Mouse (Mus musculus) embryonic facial prominence, embryonic 13.5 days (tissue): ENCODE results near the gene Gm4707. TPM values are rescaled to one million over a fixed set of nuclear protein-coding genes. Genes with fewer than 3 reads are reported as not detected.
"Not testable (repeated sequence)": the region's sequence is repeated elsewhere in the genome, so short reads cannot be mapped to it uniquely, and the experiment has no call there.

ENCODE experiments used
- ATAC-seq: fragments of 200-750 bp; cut with Nextera tagmentation; 2 replicates; pipeline ENCODE4 v1.8.0; 2017; ENCODE audit warnings: low read depth; ENCODE audit not compliant: insufficient number of reproducible peaks, insufficient read depth, low FRiP score, low TSS enrichment
- H3K27ac ChIP-seq: fragments of 300-500 bp; sonication (generic); 2 replicates; pipeline ENCODE4 v1.5.1; 2015; ENCODE audit warnings: moderate library complexity, mild to moderate bottlenecking, inconsistent platforms
- H3K27me3 ChIP-seq: fragments of 300-500 bp; sonication (generic); 2 replicates; pipeline ENCODE4 v1.6.1; 2015; ENCODE audit warnings: mild to moderate bottlenecking, inconsistent platforms
- H3K36me3 ChIP-seq: fragments of 300-500 bp; sonication (generic); 2 replicates; pipeline ENCODE4 v1.6.1; 2015; ENCODE audit warnings: mild to moderate bottlenecking, inconsistent platforms
- H3K4me1 ChIP-seq: fragments of 300-500 bp; sonication (generic); 2 replicates; pipeline ENCODE4 v1.6.1; 2015; ENCODE audit warnings: inconsistent platforms
- H3K4me2 ChIP-seq: fragments of 300-500 bp; sonication (generic); 2 replicates; pipeline ENCODE4 v1.6.1; 2015; ENCODE audit warnings: moderate library complexity, mild to moderate bottlenecking, inconsistent platforms
- H3K4me3 ChIP-seq: fragments of 300-500 bp; sonication (generic); 2 replicates; pipeline ENCODE4 v1.5.1; 2015; ENCODE audit warnings: mild to moderate bottlenecking, inconsistent platforms
- H3K9ac ChIP-seq: fragments of 300-500 bp; sonication (generic); 2 replicates; pipeline ENCODE4 v1.6.1; 2015; ENCODE audit warnings: mild to moderate bottlenecking, inconsistent platforms
- H3K9me3 ChIP-seq: fragments of 300-500 bp; sonication (generic); 2 replicates; pipeline ENCODE4 v1.6.1; 2016; ENCODE audit warnings: inconsistent platforms
- WGBS: fragments of 180-500 bp; shearing (Covaris S2); methylation state at CpG from one replicate; pipeline ENCODE4 v1.1.7; 2015; ENCODE audit warnings: mixed read lengths; 5-methylcytosine and 5-hydroxymethylcytosine counted together
- polyA plus RNA-seq: library from polyadenylated mRNA; unstranded; fragments of >200 nt; fragmentation: Nextera tagmentation; extraction: Ambion mirVana; gene quantifications from 2 replicates; pipeline ENCODE4 v1.2.1, GENCODE M21; 2015

Gm4707 gene
- polyA plus RNA-seq, 1 experiment from 2014 or later, result 5.0 TPM

DNA sequence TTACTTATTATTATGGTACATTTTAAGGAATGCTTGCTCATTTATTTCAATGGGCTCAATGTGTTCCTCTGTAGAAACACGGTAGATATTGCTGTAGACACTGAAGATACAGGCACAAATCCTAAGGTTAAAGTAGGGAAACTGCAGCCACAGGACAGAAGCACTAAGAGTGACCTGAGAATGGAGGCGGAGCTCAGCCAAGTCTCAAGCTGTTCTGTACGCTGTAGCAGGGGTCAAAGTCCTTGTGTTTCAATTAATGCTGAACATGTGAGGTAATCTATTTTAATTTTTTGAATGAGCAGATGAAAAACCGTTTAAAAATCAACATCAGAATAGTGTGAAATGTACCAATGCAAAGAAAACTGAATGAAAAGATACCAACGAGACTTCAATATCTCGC is 16.4 kb downstream of the Gm4707 start:
- Histone ChIP-seq H3K36me3 (peaks cover 43% of the 10 kb centered on the region), H3K4me1 (no peaks in the 10 kb centered on the region), H3K9ac (no peak overlapping the region), H3K27me3 (no peaks in the 10 kb centered on the region), H3K9me3 (no peaks in the 10 kb centered on the region), H3K4me2 (no peak overlapping the region), H3K4me3 (no peak overlapping the region), H3K27ac (no peak overlapping the region)
- WGBS, result 90% methylated on average over 6 of the region's 6 CpGs
- ATAC-seq, result no peak

- not testable (repeated sequence) for H3K4me2 ChIP-seq, H3K27me3 ChIP-seq, H3K4me3 ChIP-seq, H3K27ac ChIP-seq, H3K4me1 ChIP-seq, ATAC-seq, H3K9ac ChIP-seq
- 98% methylated on average over 2 of the region's 2 CpGs for WGBS
- H3K9me3 ChIP-seq, result peaks cover 14% of the 10 kb centered on the region
- H3K36me3 ChIP-seq, result peaks cover 56% of the 10 kb centered on the region
Observed at GRCm38 (mm10) chr17:71422502-71422901, 37.2 kb downstream of the Gm4707 start.

GRCm38 (mm10) chr17:71419448-71419847 is 40.3 kb downstream of the Gm4707 start:
- H3K4me1 ChIP-seq, H3K4me2 ChIP-seq, H3K27me3 ChIP-seq, ATAC-seq, H3K4me3 ChIP-seq, H3K27ac ChIP-seq, H3K9ac ChIP-seq: not testable (repeated sequence)
- whole genome bisulfite sequencing, result 91% methylated on average over 5 of the region's 5 CpGs
- Histone ChIP-seq H3K36me3 (peaks cover 62% of the 10 kb centered on the region), H3K9me3 (peaks cover 14% of the 10 kb centered on the region)

DNA sequence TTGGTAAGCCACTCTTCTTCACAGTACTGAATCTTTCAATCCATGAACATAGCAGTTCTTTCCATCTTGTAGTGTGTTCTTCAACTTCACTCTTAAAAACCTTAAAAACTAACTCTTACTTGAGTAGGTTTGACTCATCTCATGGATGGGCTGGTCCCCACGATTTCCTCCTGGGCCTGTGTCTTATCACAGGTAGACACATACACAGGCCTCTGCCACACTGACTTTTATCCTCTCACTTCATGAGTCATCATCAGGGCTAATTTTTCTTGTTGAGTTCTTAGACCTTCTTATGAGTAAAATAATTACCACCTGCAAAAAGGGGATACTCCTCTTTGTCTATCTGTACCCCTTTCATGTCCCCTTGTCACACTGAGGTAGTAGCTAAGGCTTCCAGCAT is 42.7 kb downstream of the Gm4707 start:
- Histone ChIP-seq H3K27ac (no peak overlapping the region), H3K4me3 (no peak overlapping the region), H3K36me3 (peaks cover 51% of the 10 kb centered on the region), H3K9me3 (peaks cover 7% of the 10 kb centered on the region), H3K4me2 (no peak overlapping the region), H3K27me3 (no peaks in the 10 kb centered on the region), H3K9ac (no peak overlapping the region), H3K4me1 (no peaks in the 10 kb centered on the region)
- ATAC-seq, result no peak
- 88% methylated on average over 1 of the region's 1 CpGs for WGBS

Other genes with a start within 250 kb of the Gm4707 start
- gene Emilin2, start 147.9 kb downstream of the Gm4707 start, polyA plus RNA-seq, result 21.3 and 21.8 TPM in 2 replicates
- gene Smchd1, start 15.4 kb upstream of the Gm4707 start, polyA plus RNA-seq, result 78.7 and 81.7 TPM in 2 replicates
- gene Ndc80, start 66.9 kb upstream of the Gm4707 start, polyA plus RNA-seq, result 46.1 and 48.7 TPM in 2 replicates
- gene Spdya, start 92.1 kb upstream of the Gm4707 start, polyA plus RNA-seq, result 0.89 and 1.2 TPM in 2 replicates
- gene Wdr43, start 156.0 kb upstream of the Gm4707 start, polyA plus RNA-seq, result 77.3 and 77.4 TPM in 2 replicates
- gene Togaram2, start 213.3 kb upstream of the Gm4707 start, polyA plus RNA-seq, result 0.12 and 0.41 TPM in 2 replicates